Mouse (Mus musculus) left cerebral cortex, adult 18-20 months (tissue): ENCODE results near the gene Twf2. TPM values are rescaled to one million over a fixed set of nuclear protein-coding genes. Genes with fewer than 3 reads are reported as not detected.

Experiments used
- DNase-seq, 2 experiments: peaks; one replicate each; pipeline ENCODE4 v3.0.0; 2021 to 2022; ENCODE audit warnings: low spot score in 2 of 2, mixed read lengths in 1 of 2
- microRNA-seq, 2 experiments: library from miRNA; unstranded; fragments of <30 nt; microRNA quantifications; one replicate each; pipeline ENCODE4 v1.2.0; 2021
- total RNA-seq, 2 experiments: library from RNA; stranded (reverse); gene quantifications; 2 replicates each; pipeline ENCODE4 v1.2.3; 2021

Gene Twf2
- total RNA-seq, 2 experiments from 2014 or later: 50.9 to 60.8 TPM

- DNase-seq: no peak
These were observed 33.4 kb downstream of the Twf2 start for GRCm38 (mm10) chr9:106236156-106236817.

DNA sequence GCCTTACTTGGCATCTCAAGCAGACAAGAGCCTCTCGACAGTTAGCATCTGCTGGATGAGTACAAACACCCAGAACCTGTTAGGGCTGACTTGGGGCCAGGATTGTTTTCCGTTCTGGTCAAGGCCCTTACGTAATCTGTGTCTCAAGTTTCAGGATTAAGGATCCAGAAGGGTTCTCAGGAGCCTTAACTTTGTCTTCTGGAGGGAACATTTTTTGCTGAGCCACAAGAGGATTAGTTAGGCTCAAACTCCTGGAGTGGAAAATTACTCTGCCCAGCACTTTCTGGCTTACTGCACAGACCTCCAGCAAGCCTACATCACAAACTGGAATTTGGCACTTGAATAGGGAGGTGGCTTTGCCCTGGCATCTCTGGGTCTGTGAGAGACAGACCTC is 33.9 kb downstream of the Twf2 start:
- no peak for DNase-seq

- no peak for DNase-seq
These were observed 34.5 kb downstream of the Twf2 start for GRCm38 (mm10) chr9:106237401-106237800.

GRCm38 (mm10) chr9:106237878-106238277 is 35.0 kb downstream of the Twf2 start:
- no peak for DNase-seq

GRCm38 (mm10) chr9:106241541-106242164 is 38.7 kb downstream of the Twf2 start:
- no peak for DNase-seq

DNA sequence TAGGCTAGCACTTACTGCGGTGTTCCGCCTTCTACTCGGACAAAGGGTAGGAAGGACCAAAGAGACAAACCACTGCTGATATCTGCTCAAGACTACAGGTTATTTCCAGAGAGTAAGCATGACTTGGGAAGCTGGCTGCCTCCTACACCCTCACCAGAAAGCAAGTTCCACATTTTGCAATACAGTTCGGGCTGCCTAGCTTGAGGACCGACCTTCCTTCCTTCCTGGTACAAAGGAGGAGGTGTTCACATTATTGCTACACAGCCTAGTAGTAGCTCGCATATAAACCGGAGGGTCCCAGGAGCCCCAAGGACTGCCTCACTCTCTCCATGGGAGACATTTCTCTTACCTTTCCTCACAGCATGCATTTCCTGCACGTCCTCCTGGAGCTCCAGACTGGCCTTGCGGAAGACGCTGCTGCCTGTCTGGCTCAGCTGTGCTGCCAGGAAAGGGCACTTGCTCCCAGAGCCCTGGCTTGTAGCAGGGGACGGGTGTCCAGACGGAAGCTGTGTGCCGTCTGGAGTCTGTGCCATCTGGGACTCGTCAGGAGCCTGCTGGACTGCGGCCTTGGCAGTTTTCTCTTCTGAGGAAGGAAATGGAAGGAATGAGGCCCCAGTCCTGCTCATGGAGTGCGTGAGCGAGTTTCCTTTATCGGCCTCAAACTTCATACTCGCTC is 40.0 kb downstream of the Twf2 start:
- no peak for DNase-seq

DNA sequence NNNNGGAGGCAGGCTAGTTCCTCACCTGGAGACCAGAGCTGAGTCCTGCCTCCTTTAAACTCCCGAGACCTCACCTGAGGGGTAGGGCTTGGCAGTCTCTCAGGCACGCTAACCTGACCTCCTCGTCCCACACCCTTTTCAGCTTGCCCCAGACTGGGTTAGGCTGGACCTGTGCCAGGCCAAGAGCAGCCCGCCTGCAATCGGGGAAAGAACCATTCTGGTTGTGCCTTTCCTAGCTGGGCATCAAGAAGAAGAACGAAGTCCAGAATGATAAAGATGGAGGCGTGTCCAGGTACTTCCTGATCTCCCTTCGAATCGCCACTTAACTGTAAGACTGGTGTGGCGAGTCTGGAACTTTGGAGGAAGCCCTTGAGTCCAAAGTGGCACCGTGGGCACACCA is 46.6 kb downstream of the Twf2 start:
- DNase-seq: no peak

- DNase-seq: no peak
These were observed 47.3 kb downstream of the Twf2 start for GRCm38 (mm10) chr9:106250245-106250644.

GRCm38 (mm10) chr9:106251066-106251465 is 48.2 kb downstream of the Twf2 start:
- no peak for DNase-seq

DNA sequence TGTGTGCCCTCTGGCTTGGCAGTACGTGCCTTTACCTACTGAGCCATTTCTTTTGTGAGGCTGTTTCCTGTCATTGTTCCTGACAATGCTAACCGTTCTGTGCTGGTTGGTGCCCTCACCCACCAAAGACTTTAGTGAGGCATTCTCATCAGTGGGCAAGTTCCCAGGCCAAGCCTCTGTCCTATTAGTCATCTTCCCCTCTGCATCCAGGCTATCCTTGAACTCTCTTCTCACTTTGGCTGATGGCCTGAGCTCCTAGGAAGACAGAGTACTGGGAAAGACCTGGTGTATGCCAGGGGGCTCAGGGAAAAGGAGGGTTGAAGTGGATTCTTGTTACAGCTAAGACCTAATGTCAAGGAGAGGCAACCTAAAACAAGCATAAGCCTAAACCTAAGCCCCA is 51.1 kb downstream of the Twf2 start:
- DNase-seq: no peak

DNA sequence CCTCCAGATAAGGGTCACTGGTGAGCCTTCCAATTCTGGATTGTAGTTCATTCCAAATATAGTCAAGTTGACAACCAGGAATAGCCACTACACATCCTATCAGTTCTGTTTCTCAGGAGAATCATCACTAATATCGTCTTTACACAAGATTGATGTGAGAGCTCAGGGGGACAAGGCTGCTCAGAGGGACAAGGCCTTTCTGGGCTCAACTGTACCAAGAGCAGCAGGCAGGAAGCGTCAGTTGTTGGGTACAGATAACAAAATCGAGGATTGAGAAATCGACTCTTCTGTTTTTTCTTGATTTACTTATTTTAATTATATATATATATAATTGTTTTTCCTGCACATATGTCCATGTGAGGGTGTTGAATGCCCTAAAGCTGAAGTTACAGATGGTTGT is 55.5 kb downstream of the Twf2 start:
- DNase-seq: no peak

DNA sequence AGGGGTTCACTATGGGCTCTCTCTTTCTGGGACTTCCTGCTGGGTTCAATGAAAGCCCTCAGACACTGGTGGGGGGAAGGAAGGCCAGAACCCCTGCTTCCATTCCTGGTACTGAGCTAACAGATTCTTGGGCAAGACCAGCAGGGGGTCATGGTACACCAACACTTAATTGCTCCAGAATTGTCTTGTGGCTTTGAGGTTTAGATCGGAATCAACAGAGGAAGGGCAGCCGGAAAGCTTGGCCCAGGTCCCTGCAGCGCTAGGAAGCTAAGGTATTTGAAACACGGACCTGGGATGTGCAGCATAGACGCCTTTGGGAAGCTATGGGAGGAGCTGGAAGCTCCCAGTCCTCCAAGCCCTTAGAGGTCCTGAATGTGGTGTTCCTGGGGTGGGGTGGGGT is 56.1 kb downstream of the Twf2 start:
- DNase-seq: no peak

DNA sequence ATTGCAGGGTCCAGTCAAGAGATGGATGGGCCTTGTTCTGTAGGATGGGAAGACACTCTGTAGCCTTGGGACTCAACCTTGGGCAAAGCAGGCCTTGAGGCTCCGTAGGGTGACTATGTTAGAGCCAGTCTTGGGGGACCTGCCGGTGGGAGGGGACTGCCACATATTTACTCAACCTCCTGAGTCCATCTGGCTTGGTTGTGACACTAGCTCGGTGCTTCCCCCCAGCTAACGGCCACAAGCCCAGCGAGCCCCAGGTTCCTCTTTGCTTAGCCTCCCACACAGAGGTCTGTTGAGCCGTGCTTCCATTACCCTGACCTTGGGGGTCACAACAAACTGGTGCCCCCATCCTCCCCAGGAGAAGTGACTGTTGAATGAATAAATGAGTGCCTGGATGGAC is 58.1 kb downstream of the Twf2 start:
- no peak for DNase-seq

GRCm38 (mm10) chr9:106261491-106261890 is 58.6 kb downstream of the Twf2 start:
- DNase-seq: no peak

GRCm38 (mm10) chr9:106262075-106262474 is 59.2 kb downstream of the Twf2 start:
- no peak for DNase-seq

DNA sequence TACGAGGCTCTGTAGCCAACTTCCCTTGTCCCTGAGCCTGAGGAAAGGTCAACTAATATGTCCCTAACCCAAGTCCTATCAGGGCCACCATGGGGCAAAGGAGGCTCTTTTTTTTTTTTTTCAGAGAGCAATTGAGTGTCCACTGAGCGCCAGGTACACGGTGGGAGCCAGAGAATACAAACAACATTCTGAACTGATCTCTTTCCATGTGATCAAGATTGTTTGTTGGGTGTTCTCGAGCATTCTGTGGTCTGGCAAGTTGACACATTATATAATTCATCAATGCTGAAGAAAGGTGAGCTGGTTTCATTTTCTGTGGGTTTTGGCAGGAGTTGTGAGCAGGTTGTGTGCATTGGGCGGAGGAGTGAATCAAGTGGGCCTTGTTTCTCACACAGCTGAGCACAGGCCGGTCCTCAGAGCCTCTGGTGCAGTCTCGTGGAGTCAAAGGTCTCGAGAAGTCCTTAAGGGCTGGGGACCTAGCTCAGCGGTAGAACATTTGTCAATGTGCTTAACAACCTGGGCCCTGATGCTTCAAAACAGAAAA is 60.5 kb downstream of the Twf2 start:
- no peak for DNase-seq

Small RNA genes lying within 50 kb of the gene (microRNA-seq; reads per million reads assigned to microRNA genes)
- gene Mir135a-1: 19.6 to 42.3 reads per million in 2 experiments
- gene Mirlet7g: 87,594 to 114,031 reads per million in 2 experiments

Other genes with a start within 250 kb of the Twf2 start
- gene Col6a5, start 242.5 kb upstream of the Twf2 start, total RNA-seq: under 1 TPM; 0.40 to 0.84 TPM
- gene Col6a4, start 106.3 kb upstream of the Twf2 start, total RNA-seq: 1 to 10 TPM in 1 of 2 experiments, under 1 TPM in 1; 0.72 to 1.5 TPM
- 1 to 10 TPM; 3.6 to 3.8 TPM for gene Glyctk, start 45.0 kb upstream of the Twf2 start, total RNA-seq
- gene Wdr82, start 32.2 kb upstream of the Twf2 start, total RNA-seq: 100 to 1,000 TPM; 128 to 136 TPM
- gene Ppm1m, start 3.4 kb upstream of the Twf2 start, total RNA-seq: 10 to 100 TPM; 19.0 to 22.3 TPM
- gene Tlr9, start 19.5 kb downstream of the Twf2 start, total RNA-seq: under 1 TPM; 0.91 to 0.95 TPM
- gene Alas1, start 45.5 kb downstream of the Twf2 start, total RNA-seq: 100 to 1,000 TPM; 135 to 137 TPM
- gene Poc1a, start 78.0 kb downstream of the Twf2 start, total RNA-seq: 10 to 100 TPM; 14.8 to 16.1 TPM
- gene Dusp7, start 165.5 kb downstream of the Twf2 start, total RNA-seq: 100 to 1,000 TPM; 106 to 111 TPM
- 100 to 1,000 TPM; 275 to 295 TPM for gene Rpl29, start 226.3 kb downstream of the Twf2 start, total RNA-seq
- 10 to 100 TPM; 15.6 to 19.4 TPM for gene Acy1, start 235.2 kb downstream of the Twf2 start, total RNA-seq
- 10 to 100 TPM; 12.5 to 12.7 TPM for gene Abhd14b, start 244.4 kb downstream of the Twf2 start, total RNA-seq
- gene Abhd14a, start 244.6 kb downstream of the Twf2 start, total RNA-seq: 10 to 100 TPM; 35.3 to 36.5 TPM